Mouse (Mus musculus) cerebellum, adult 2 months (tissue): ENCODE measurements around the gene Mast4. TPM values are rescaled to one million over a fixed set of nuclear protein-coding genes. Genes with fewer than 3 reads are reported as not detected.

ENCODE experiments used
- DNase-seq, 2 experiments: peaks; one replicate each; pipeline ENCODE4 v3.0.0; 2021
- H3K27ac ChIP-seq: fragments of 200-500 bp; 2 replicates; pipeline ENCODE4 v1.5.1; 2012; ENCODE audit warnings: low read length, control low read depth, inconsistent platforms; ENCODE audit not compliant: insufficient read depth
- H3K27me3 ChIP-seq: fragments of 200-500 bp; 2 replicates; pipeline ENCODE4 v1.6.1; 2012; ENCODE audit warnings: inconsistent platforms, mild to moderate bottlenecking, low read length, moderate library complexity; ENCODE audit not compliant: control insufficient read depth, insufficient read depth
- H3K4me1 ChIP-seq: fragments of 200-500 bp; 2 replicates; pipeline ENCODE4 v1.6.1; 2011; ENCODE audit warnings: low read length; ENCODE audit not compliant: control insufficient read depth, insufficient read depth
- H3K4me3 ChIP-seq: fragments of 200-500 bp; replicated peaks from 2 replicates; pipeline ENCODE3; 2011; ENCODE audit warnings: mild to moderate bottlenecking, low read depth, low read length, control low read depth; ENCODE audit not compliant: insufficient read depth
- CTCF ChIP-seq: fragments of 200-500 bp; IDR thresholded peaks from 2 replicates; pipeline ENCODE4 v1.5.1; 2011; ENCODE audit warnings: low read depth, mild to moderate bottlenecking, control low read depth, low read length, moderate library complexity, borderline replicate concordance; ENCODE audit not compliant: insufficient read depth
- POLR2A ChIP-seq: fragments of 200-500 bp; IDR thresholded peaks from 2 replicates; pipeline ENCODE4 v1.6.1; 2011; ENCODE audit warnings: low read length, control low read depth, borderline replicate concordance; ENCODE audit not compliant: insufficient read depth
- WGBS: fragments of 180-500 bp; shearing (Covaris S2); methylation state at CpG from one replicate; pipeline ENCODE4 v1.1.7; 2018; 5-methylcytosine and 5-hydroxymethylcytosine counted together
- polyA plus RNA-seq: library from polyadenylated mRNA; depleted of rRNA; stranded (reverse); fragments of >200 nt; gene quantifications from 2 replicates; pipeline ENCODE4 v1.2.3, GENCODE M21; 2012

Mast4 gene
- polyA plus RNA-seq, 1 experiment: 21.2 TPM

DNA sequence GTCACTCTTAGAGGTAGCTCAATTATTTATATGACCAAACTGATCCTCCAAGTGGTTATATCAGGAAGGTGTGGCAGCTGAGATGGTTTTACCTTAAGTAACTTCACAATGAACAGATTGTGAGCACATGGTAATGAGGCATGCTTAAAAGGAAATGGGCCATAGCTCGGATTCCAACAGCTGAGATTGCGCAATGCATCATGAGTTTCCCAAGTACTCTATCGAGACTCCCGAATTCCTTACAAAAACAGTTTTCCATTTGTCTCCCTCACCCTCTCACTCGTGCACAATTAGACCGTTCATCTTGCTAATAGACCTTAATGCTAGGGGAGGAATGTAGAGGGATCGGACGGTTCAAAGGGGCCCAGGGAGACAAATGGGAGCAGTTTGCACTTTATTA, 564.1 kb downstream of the Mast4 start:
- DNase-seq: no peak
- TF ChIP-seq CTCF (no peak), POLR2A (no peak)
- Histone ChIP-seq H3K27me3 (no peaks in the 10 kb centered on the region), H3K4me3 (no peak overlapping the region), H3K4me1 (no peaks in the 10 kb centered on the region), H3K27ac (no peak overlapping the region)
- 92% methylated on average over 8 of the region's 8 CpGs for WGBS

DNA sequence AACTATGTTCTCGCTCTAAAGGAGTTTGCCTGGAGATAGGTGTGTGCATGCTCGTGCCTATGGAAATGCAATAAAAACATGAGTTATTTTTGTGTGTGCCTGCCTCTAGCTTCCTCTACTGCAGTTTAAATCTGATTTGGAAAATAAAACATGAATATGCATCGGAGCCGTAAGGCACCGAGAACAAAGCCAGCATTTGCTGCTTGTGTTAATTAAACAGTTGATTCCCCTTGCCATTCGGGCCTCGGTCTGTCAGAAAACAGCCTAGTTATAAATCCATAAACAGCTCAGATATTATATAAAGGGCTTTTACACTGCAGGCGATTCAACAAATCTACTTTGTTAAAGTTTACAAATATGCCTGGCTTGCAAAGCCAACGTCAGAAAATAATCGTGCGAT, 565.8 kb downstream of the Mast4 start:
- no peak for TF ChIP-seq CTCF
- TF ChIP-seq POLR2A: no peak
- Histone ChIP-seq H3K4me3 (no peak overlapping the region), H3K27ac (no peak overlapping the region), H3K4me1 (no peaks in the 10 kb centered on the region), H3K27me3 (no peaks in the 10 kb centered on the region)
- WGBS: 88% methylated on average over 11 of the region's 11 CpGs
- no peak for DNase-seq

DNA sequence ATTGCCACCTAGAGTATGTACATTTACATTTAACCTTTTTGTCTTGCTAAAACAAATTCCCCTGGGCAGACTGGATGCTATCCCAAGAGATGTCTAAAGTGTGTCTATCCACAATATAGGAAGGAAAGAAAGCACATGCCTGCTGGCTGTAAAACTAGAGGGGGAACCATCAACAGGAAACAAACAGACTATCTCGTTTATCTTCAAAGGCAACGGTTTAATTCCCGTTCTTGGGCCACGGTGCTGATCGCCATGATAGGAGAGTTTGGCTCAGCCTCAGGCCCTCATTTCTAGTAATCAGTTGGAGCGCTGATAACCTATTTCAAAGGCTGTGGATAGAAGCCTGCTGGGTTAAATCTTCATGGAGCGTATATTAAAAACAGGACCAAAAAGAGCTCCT, 567.2 kb downstream of the Mast4 start:
- TF ChIP-seq CTCF: no peak
- TF ChIP-seq POLR2A: no peak
- DNase-seq: no peak
- H3K4me1 ChIP-seq: no peaks in the 10 kb centered on the region
- H3K27me3 ChIP-seq: no peaks in the 10 kb centered on the region
- no peak overlapping the region for H3K4me3 ChIP-seq
- no peak overlapping the region for H3K27ac ChIP-seq
- 88% methylated on average over 7 of the region's 7 CpGs for WGBS

DNA sequence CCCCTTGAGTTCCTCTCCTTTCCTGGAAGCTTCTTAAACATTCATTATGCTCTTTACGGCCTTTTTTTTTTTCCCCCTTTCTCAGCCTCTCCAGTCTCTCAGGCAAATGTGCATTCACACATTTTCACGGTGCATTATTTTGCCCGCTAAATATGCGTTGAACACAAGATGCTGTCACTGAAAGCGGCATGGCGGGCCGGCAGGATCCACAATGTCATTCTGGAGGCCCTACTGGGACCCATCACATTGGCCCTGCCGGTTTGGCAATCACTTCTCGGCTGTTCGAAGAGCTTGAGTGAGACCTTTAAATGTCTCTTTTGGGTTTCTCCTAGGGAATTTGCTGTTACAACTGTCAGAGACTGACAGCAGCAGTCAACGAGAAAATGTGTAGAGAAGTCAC, 569.1 kb downstream of the Mast4 start:
- no peak for DNase-seq
- Histone ChIP-seq H3K27me3 (no peaks in the 10 kb centered on the region), H3K4me3 (no peak overlapping the region), H3K27ac (no peak overlapping the region), H3K4me1 (no peaks in the 10 kb centered on the region)
- TF ChIP-seq CTCF: no peak
- TF ChIP-seq POLR2A: no peak
- 27% methylated on average over 11 of the region's 11 CpGs for WGBS

DNA sequence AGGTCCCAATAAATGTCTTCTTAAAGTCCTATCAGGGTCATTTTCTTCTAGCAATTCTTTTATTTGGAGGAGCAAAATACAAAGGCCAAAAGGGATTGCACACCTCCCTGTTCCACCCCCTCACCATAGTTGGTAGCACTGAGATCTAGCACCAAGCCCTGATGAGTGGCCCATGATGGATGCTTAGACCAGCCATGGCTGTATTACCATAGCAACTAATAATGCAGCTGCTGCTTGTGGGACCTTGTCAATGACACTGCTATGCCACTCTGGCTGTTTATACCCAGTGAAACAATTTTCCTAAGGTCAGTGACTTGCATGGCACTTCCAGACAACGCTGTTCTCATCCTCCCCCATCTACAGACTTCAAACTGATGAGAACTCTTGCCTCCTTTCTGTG, 570.1 kb downstream of the Mast4 start:
- TF ChIP-seq POLR2A (no peak), CTCF (no peak)
- H3K27me3 ChIP-seq: no peaks in the 10 kb centered on the region
- no peak overlapping the region for H3K4me3 ChIP-seq
- DNase-seq: no peak
- no peaks in the 10 kb centered on the region for H3K4me1 ChIP-seq
- H3K27ac ChIP-seq: no peak overlapping the region
- 65% methylated on average over 1 of the region's 1 CpGs for WGBS

DNA sequence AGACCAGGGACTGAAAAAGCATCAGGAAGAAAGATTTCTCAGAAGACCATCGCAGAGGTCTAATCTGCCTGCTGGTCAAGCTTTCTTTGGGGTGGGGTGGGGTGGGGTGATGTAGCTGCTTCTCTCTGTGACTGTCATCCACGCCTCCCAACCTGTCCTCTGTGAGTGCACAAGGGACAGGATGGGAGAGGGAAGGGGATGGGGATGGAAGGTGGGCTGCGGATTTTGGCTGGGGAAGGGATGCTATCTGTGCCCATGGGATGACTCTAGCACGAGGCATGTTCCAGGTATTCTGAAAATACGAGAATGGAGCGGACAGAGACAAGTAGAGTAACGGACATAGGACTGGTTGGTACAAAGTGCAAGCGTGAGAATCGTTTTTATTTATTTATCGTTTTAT, 572.1 kb downstream of the Mast4 start:
- Histone ChIP-seq H3K27me3 (no peaks in the 10 kb centered on the region), H3K4me1 (no peaks in the 10 kb centered on the region), H3K4me3 (no peak overlapping the region), H3K27ac (no peak overlapping the region)
- DNase-seq: no peak
- no peak for TF ChIP-seq POLR2A
- TF ChIP-seq CTCF: no peak
- 94% methylated on average over 10 of the region's 10 CpGs for WGBS

DNA sequence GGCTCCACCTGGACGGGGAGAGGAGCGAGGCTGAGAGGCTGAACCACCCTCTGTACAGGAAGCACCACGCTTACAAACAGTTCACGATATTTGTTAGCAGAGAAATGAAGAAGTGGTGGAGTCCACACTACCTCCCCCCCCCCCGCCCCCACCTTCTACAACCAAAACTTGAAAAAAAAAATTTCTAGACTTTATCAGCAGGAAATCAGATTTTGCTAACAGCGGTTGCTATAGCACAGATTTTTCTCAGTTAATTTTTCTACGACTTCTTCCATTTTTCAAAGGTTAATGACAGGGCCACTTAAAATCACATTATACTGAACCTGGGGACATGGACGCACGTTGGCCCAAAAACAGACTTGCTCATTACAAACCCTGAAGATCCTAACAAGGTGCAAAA, 572.9 kb downstream of the Mast4 start:
- no peak overlapping the region for H3K27ac ChIP-seq
- DNase-seq: no peak
- H3K27me3 ChIP-seq: no peaks in the 10 kb centered on the region
- H3K4me1 ChIP-seq: no peaks in the 10 kb centered on the region
- TF ChIP-seq POLR2A: no peak
- TF ChIP-seq CTCF: no peak
- WGBS: 90% methylated on average over 9 of the region's 9 CpGs
- no peak overlapping the region for H3K4me3 ChIP-seq

DNA sequence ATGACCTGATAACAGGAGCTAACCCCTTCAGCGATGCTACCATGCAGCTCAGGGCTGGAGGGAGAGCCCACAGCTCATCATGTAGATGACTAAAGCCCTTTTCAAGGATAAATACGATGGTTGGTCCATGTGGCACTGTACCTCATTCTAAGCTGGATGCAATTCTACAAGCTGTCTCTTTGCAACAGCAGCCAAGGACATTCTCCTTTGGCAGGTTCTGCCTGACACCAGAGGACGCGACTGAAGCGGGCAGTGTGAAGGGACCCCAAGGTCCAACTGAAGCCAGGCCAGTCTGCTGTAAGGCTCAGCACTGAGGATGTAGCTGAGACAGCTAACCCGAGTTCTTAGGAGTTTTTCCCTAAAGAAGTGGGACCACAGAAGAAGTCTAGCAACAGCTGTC, 576.3 kb downstream of the Mast4 start:
- WGBS: 39% methylated on average over 6 of the region's 6 CpGs
- no peak for TF ChIP-seq CTCF
- no peak for TF ChIP-seq POLR2A
- Histone ChIP-seq H3K4me1 (no peaks in the 10 kb centered on the region), H3K4me3 (no peak overlapping the region), H3K27ac (no peak overlapping the region), H3K27me3 (no peaks in the 10 kb centered on the region)
- DNase-seq: no peak

DNA sequence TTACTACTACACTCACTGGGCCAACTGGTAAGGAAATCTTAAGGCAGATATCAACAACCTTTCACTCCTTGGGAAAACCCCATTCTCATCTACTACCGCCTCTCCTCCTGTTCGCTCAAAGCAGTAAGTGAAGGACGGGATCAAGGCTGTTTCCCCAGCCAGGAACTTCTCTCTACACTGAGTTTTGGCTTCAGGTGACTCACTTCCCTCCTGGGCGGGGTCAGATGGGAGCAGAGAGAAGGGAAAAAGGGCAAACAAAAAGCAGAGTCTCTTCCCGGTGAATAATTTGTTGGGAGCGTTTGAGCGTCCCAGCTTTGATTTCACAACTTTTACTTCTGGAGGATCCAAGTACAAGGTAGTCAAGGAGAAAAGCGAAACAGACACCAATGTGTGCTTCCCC, 578.2 kb downstream of the Mast4 start:
- H3K27me3 ChIP-seq: no peaks in the 10 kb centered on the region
- H3K4me1 ChIP-seq: no peaks in the 10 kb centered on the region
- no peak for DNase-seq
- no peak overlapping the region for H3K27ac ChIP-seq
- no peak for TF ChIP-seq CTCF
- no peak for TF ChIP-seq POLR2A
- 94% methylated on average over 8 of the region's 8 CpGs for WGBS
- no peak overlapping the region for H3K4me3 ChIP-seq
